Mouse (Mus musculus) embryonic fibroblast, embryonic 13.5 days (primary cell): ENCODE measurements around the gene 2510039O18Rik.

Experiments used
- CTCF ChIP-seq: IDR thresholded peaks from 2 replicates; pipeline ENCODE4 v1.5.1; 2011; ENCODE audit warnings: mild to moderate bottlenecking, control low read depth, low read length, moderate library complexity, borderline replicate concordance; ENCODE audit not compliant: insufficient read depth
- POLR2A ChIP-seq: IDR thresholded peaks from 2 replicates; pipeline ENCODE4 v1.6.1; 2011; ENCODE audit warnings: low read depth, mild to moderate bottlenecking, control low read depth, low read length, moderate library complexity

GRCm38 (mm10) chr4:147938148-147939096 lies 2.3 kb upstream of the 2510039O18Rik start:
- TF ChIP-seq CTCF, result no peak
- TF ChIP-seq POLR2A, result no peak
